Mouse (Mus musculus) embryonic fibroblast, embryonic 13.5 days (primary cell): ENCODE data around the gene Adamts8.
A peak's percentile ranks its signal among the peaks of the same experiment; 100 is the strongest.

ENCODE experiments used
- CTCF ChIP-seq: IDR thresholded peaks from 2 replicates; pipeline ENCODE4 v1.5.1; 2011; ENCODE audit warnings: mild to moderate bottlenecking, control low read depth, low read length, moderate library complexity, borderline replicate concordance; ENCODE audit not compliant: insufficient read depth
- POLR2A ChIP-seq: IDR thresholded peaks from 2 replicates; pipeline ENCODE4 v1.6.1; 2011; ENCODE audit warnings: low read depth, mild to moderate bottlenecking, control low read depth, low read length, moderate library complexity

DNA sequence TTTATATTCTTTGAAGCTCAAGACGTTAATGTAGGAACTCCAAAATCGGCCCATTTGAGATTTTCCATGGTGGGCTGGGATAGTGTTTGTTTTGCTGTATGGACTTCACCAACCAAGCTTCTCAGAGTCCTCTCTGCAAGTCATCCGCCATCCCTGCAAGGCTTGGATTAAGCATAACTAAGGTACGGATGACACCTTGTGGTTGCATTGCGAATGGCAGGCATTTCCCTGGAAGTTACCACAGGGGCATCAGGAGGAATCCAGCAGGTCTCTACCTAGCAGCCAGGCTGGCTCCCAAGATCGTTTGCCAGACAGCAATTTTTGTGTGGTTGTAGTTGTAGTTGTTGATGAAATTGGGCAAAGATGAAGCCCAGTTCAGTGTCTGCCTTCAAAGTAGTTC, 2.0 kb upstream of the Adamts8 start:
- no peak for TF ChIP-seq POLR2A
- peak; percentile 84; the same call in 1 of the 2 replicates for TF ChIP-seq CTCF
